Mouse (Mus musculus): ENCODE measurements around the gene Taf9b. TPM values are rescaled to one million over a fixed set of nuclear protein-coding genes. Genes with fewer than 3 reads are reported as not detected.

Taf9b gene
- polyA plus RNA-seq, 1 experiment from 2014 or later, result 4.8 TPM

GRCm38 (mm10) chrX:106186713-106187649 lies 34.0 kb downstream of the Taf9b start, which contains the start of gene Pgk1:
Pgk1 (plus strand) TSS chrX:106187100.
- CTCF ChIA-PET, result interaction anchor here (1.1 to 2.2 kb wide), 4 partner anchors 16 to 168 kb away, joined by 3 to 8 read pairs (median 3); partner anchors contain the start of gene Atp7a
- POLR2A ChIA-PET, result interaction anchor here (0.5 to 2.2 kb wide), 4 partner anchors 139 to 171 kb away, joined by 3 to 6 read pairs (median 4); partner anchors contain the start of genes Atp7a and Cox7b
- ATAC-seq (peak; percentile 98), DNase-seq (ENCODE audit: low read depth, low spot score) (peak; percentile 62)
- no peak for TF ChIP-seq CTCF (IDR thresholded peaks at IDR 0.05)
- in situ Hi-C loops (cut with MboI; ENCODE audit: low pct_unique_long_range_greater_than_20kb), result loop anchor here (25.0 kb wide), 1 partner anchor 1075 kb away; the partner anchor contains the start of gene Magee1
- H3K27me3 ChIP-seq, result peaks cover 9% of the 10 kb centered on the region

- ATAC-seq (no peak), DNase-seq (ENCODE audit: low read depth, low spot score) (no peak)
- CTCF ChIA-PET, result interaction anchor here (0.8 to 2.2 kb wide), 5 partner anchors 15 to 167 kb away, joined by 3 to 8 read pairs (median 3); no protein-coding TSS in a partner anchor
- in situ Hi-C loops (cut with MboI; ENCODE audit: low pct_unique_long_range_greater_than_20kb), result loop anchor here (25.0 kb wide), 1 partner anchor 1073 kb away; the partner anchor contains the start of gene Magee1
- POLR2A ChIA-PET, result interaction anchor here (2.0 to 2.2 kb wide), 2 partner anchors 21 to 159 kb away, joined by 4 to 6 read pairs; partner anchors contain the start of gene Atp7a
- H3K27me3 ChIP-seq, result peaks cover 11% of the 10 kb centered on the region
- no peak for TF ChIP-seq CTCF (IDR thresholded peaks at IDR 0.05)
Observed at GRCm38 (mm10) chrX:106185706-106186105, 35.3 kb downstream of the Taf9b start.

GRCm38 (mm10) chrX:106184279-106184678 lies 36.7 kb downstream of the Taf9b start:
- ATAC-seq, result no peak
- CTCF ChIA-PET, result no interaction called here
- in situ Hi-C loops (cut with MboI; ENCODE audit: low pct_unique_long_range_greater_than_20kb), result loop anchor here (25.0 kb wide), 1 partner anchor 1072 kb away; the partner anchor contains the start of gene Magee1
- TF ChIP-seq CTCF (IDR thresholded peaks at IDR 0.05), result no peak
- H3K27me3 ChIP-seq, result peaks cover 9% of the 10 kb centered on the region
- DNase-seq (ENCODE audit: low read depth, low spot score), result no peak
- POLR2A ChIA-PET, result interaction anchor here (2.0 kb wide), 1 partner anchor 20 kb away, joined by 4 read pairs; no protein-coding TSS in a partner anchor

GRCm38 (mm10) chrX:106176331-106176730 lies 44.6 kb downstream of the Taf9b start:
- in situ Hi-C loops (cut with MboI; ENCODE audit: low pct_unique_long_range_greater_than_20kb), result loop anchor here (25.0 kb wide), 1 partner anchor 1064 kb away; the partner anchor contains the start of gene Magee1
- CTCF ChIA-PET, result no interaction called here
- POLR2A ChIA-PET, result no interaction called here
- ATAC-seq (no peak), DNase-seq (ENCODE audit: low read depth, low spot score) (no peak)
- no peak for TF ChIP-seq CTCF (IDR thresholded peaks at IDR 0.05)
- H3K27me3 ChIP-seq, result peaks cover 21% of the 10 kb centered on the region

- no peak for TF ChIP-seq CTCF (IDR thresholded peaks at IDR 0.05)
- DNase-seq (ENCODE audit: low read depth, low spot score) (no peak), ATAC-seq (no peak)
- POLR2A ChIA-PET, result interaction anchor here (0.5 kb wide), 1 partner anchor 23 kb away, joined by 5 read pairs; no protein-coding TSS in a partner anchor
- in situ Hi-C loops (cut with MboI; ENCODE audit: low pct_unique_long_range_greater_than_20kb), result no loop called here
- peaks cover 16% of the 10 kb centered on the region for H3K27me3 ChIP-seq
- CTCF ChIA-PET, result no interaction called here
Observed at GRCm38 (mm10) chrX:106171853-106172154, 49.2 kb downstream of the Taf9b start.

GRCm38 (mm10) chrX:106171106-106171852 lies 49.7 kb downstream of the Taf9b start:
- ChIA-PET POLR2A (interaction anchor here (0.5 kb wide), 1 partner anchor 23 kb away, joined by 5 read pairs; no protein-coding TSS in a partner anchor), CTCF (interaction anchor here (0.7 to 1.6 kb wide), 8 partner anchors 10 to 145 kb away, joined by 3 to 12 read pairs (median 4); partner anchors contain the start of genes Atp7a and Pgk1)
- peak; percentile 84 for TF ChIP-seq CTCF (IDR thresholded peaks at IDR 0.05)
- ATAC-seq (peak; percentile 88), DNase-seq (ENCODE audit: low read depth, low spot score) (no peak)
- H3K27me3 ChIP-seq, result peaks cover 20% of the 10 kb centered on the region
- in situ Hi-C loops (cut with MboI; ENCODE audit: low pct_unique_long_range_greater_than_20kb), result no loop called here

GRCm38 (mm10) chrX:106165089-106165488 lies 55.9 kb downstream of the Taf9b start:
- peak; percentile 62 for TF ChIP-seq CTCF (IDR thresholded peaks at IDR 0.05)
- no peak for ATAC-seq
- ChIA-PET POLR2A (interaction anchor here (1.3 kb wide), 1 partner anchor 20 kb away, joined by 4 read pairs; no protein-coding TSS in a partner anchor), CTCF (interaction anchor here (0.8 to 1.5 kb wide), 3 partner anchors 117 to 139 kb away, joined by 3 to 11 read pairs (median 4); partner anchors contain the start of gene Atp7a)
- H3K27me3 ChIP-seq, result peaks cover 7% of the 10 kb centered on the region
- in situ Hi-C loops (cut with MboI; ENCODE audit: low pct_unique_long_range_greater_than_20kb), result loop anchor here (5.0 kb wide), 2 partner anchors 53 to 148 kb away; partner anchors contain the start of gene Cox7b
- DNase-seq (ENCODE audit: low read depth, low spot score), result no peak

- ChIA-PET POLR2A (interaction anchor here (0.6 to 1.3 kb wide), 2 partner anchors 21 to 1080 kb away, joined by 4 to 5 read pairs; no protein-coding TSS in a partner anchor), CTCF (interaction anchor here (0.8 to 1.5 kb wide), 3 partner anchors 117 to 138 kb away, joined by 3 to 11 read pairs (median 4); partner anchors contain the start of gene Atp7a)
- ATAC-seq (no peak), DNase-seq (ENCODE audit: low read depth, low spot score) (no peak)
- no peak for TF ChIP-seq CTCF (IDR thresholded peaks at IDR 0.05)
- in situ Hi-C loops (cut with MboI; ENCODE audit: low pct_unique_long_range_greater_than_20kb), result no loop called here
- peaks cover 12% of the 10 kb centered on the region for H3K27me3 ChIP-seq
Observed at GRCm38 (mm10) chrX:106164555-106164954, 56.4 kb downstream of the Taf9b start.

GRCm38 (mm10) chrX:106163995-106164394 lies 57.0 kb downstream of the Taf9b start:
- H3K27me3 ChIP-seq, result peaks cover 15% of the 10 kb centered on the region
- in situ Hi-C loops (cut with MboI; ENCODE audit: low pct_unique_long_range_greater_than_20kb), result no loop called here
- CTCF ChIA-PET, result interaction anchor here (0.9 to 1.5 kb wide), 3 partner anchors 21 to 137 kb away, joined by 3 to 11 read pairs (median 4); partner anchors contain the start of gene Atp7a
- no peak for DNase-seq (ENCODE audit: low read depth, low spot score)
- no peak for ATAC-seq
- POLR2A ChIA-PET, result interaction anchor here (1.3 kb wide), 1 partner anchor 21 kb away, joined by 4 read pairs; no protein-coding TSS in a partner anchor
- no peak for TF ChIP-seq CTCF (IDR thresholded peaks at IDR 0.05)

Other genes with a start within 250 kb of the Taf9b start
- gene Magt1, start 209.3 kb downstream of the Taf9b start, polyA plus RNA-seq (2021), result 64.4 TPM
- gene Cox7b, start 205.5 kb downstream of the Taf9b start, polyA plus RNA-seq (2021), result 1,256 TPM
- 19.9 TPM for gene Atp7a, start 193.9 kb downstream of the Taf9b start, polyA plus RNA-seq (2021)
- not detected for gene Tlr13, start 78.0 kb downstream of the Taf9b start, polyA plus RNA-seq (2021)
- gene Pgk1, start 34.1 kb downstream of the Taf9b start, polyA plus RNA-seq (2021), result 720 TPM
- gene Fnd3c2, start 34.2 kb upstream of the Taf9b start, polyA plus RNA-seq (2021), result not detected